Mouse (Mus musculus) c-Kit-positive CD71-positive TER-119-negative erythroid progenitor cells, embryonic 14.5 days (primary cell): Measurements from ENCODE around the gene Eif5.

Experiments used
- DNase-seq: peaks from one replicate; pipeline ENCODE4 v3.0.0-alpha.2; 2013; ENCODE audit warnings: low read depth

Gene Eif5

GRCm38 (mm10) chr12:111563076-111563629 lies 25.3 kb downstream of the Eif5 start:
- DNase-seq = no peak

GRCm38 (mm10) chr12:111565363-111565762 lies 27.5 kb downstream of the Eif5 start:
- DNase-seq = no peak

- DNase-seq = no peak
These were observed 31.0 kb downstream of the Eif5 start for GRCm38 (mm10) chr12:111568836-111569235.

- no peak for DNase-seq
These were observed 34.6 kb downstream of the Eif5 start for GRCm38 (mm10) chr12:111572406-111572805.

- DNase-seq = no peak
These were observed 35.5 kb downstream of the Eif5 start for GRCm38 (mm10) chr12:111573315-111573714.

- DNase-seq = peak; percentile 91
These were observed 36.5 kb downstream of the Eif5 start, which contains the start of gene Mark3 for GRCm38 (mm10) chr12:111574074-111574886. Mark3 (plus strand) TSS chr12:111574523.

- DNase-seq = no peak
These were observed 37.3 kb downstream of the Eif5 start for GRCm38 (mm10) chr12:111574887-111575838.

GRCm38 (mm10) chr12:111583058-111583457 lies 45.2 kb downstream of the Eif5 start:
- no peak for DNase-seq

- no peak for DNase-seq
These were observed 46.6 kb downstream of the Eif5 start for GRCm38 (mm10) chr12:111584401-111584800.

- DNase-seq = no peak
These were observed 49.4 kb downstream of the Eif5 start for GRCm38 (mm10) chr12:111587252-111587651.

GRCm38 (mm10) chr12:111592407-111593021 lies 54.7 kb downstream of the Eif5 start:
- no peak for DNase-seq

- no peak for DNase-seq
These were observed 56.0 kb downstream of the Eif5 start for GRCm38 (mm10) chr12:111593775-111594174.
